Mouse (Mus musculus) olfactory bulb, adult 2 months (tissue): Measurements from ENCODE around the gene Gm37419.

Source experiments
- CTCF ChIP-seq: fragments of 200-500 bp; IDR thresholded peaks from 2 replicates; pipeline ENCODE4 v1.5.1; 2012; ENCODE audit warnings: low read depth, mild to moderate bottlenecking, low read length, moderate library complexity; ENCODE audit not compliant: insufficient read depth
- POLR2A ChIP-seq: fragments of 200-500 bp; IDR thresholded peaks from 2 replicates; pipeline ENCODE4 v1.6.1; 2012; ENCODE audit warnings: mild to moderate bottlenecking, low read depth, low read length, moderate library complexity; ENCODE audit not compliant: insufficient read depth

GRCm38 (mm10) chr16:24016273-24016672 is 28.0 kb downstream of the Gm37419 start:
- TF ChIP-seq CTCF = no peak
- no peak for TF ChIP-seq POLR2A
